Mouse (Mus musculus): Measurements from ENCODE around the gene Cdca7.

The Cdca7 gene

GRCm38 (mm10) chr2:72475797-72476485, at the start of gene Cdca7:
TSS of gene Cdca7 (plus strand) at chr2:72476159.
- in situ Hi-C loops (cut with MboI, MseI) = no loop called here

GRCm38 (mm10) chr2:72426776-72427175, 49.2 kb upstream of the Cdca7 start:
- in situ Hi-C loops (cut with MboI, MseI) = no loop called here

GRCm38 (mm10) chr2:72427288-72427687, 48.7 kb upstream of the Cdca7 start:
- in situ Hi-C loops (cut with MboI, MseI) = no loop called here

GRCm38 (mm10) chr2:72438941-72439533, 36.9 kb upstream of the Cdca7 start:
- in situ Hi-C loops (cut with MboI, MseI) = no loop called here

GRCm38 (mm10) chr2:72441010-72441409, 34.9 kb upstream of the Cdca7 start:
- in situ Hi-C loops (cut with MboI, MseI) = no loop called here

GRCm38 (mm10) chr2:72442825-72443224, 33.1 kb upstream of the Cdca7 start:
- in situ Hi-C loops (cut with MboI, MseI) = no loop called here

GRCm38 (mm10) chr2:72443960-72444359, 32.0 kb upstream of the Cdca7 start:
- in situ Hi-C loops (cut with MboI, MseI) = no loop called here

GRCm38 (mm10) chr2:72446106-72446505, 29.9 kb upstream of the Cdca7 start:
- in situ Hi-C loops (cut with MboI, MseI) = no loop called here

- in situ Hi-C loops (cut with MboI, MseI) = no loop called here
These were observed 29.3 kb upstream of the Cdca7 start for GRCm38 (mm10) chr2:72446615-72447014.

- in situ Hi-C loops (cut with MboI, MseI) = no loop called here
These were observed 22.4 kb upstream of the Cdca7 start for GRCm38 (mm10) chr2:72453563-72453962.

GRCm38 (mm10) chr2:72456189-72456588, 19.8 kb upstream of the Cdca7 start:
- in situ Hi-C loops (cut with MboI, MseI) = no loop called here

GRCm38 (mm10) chr2:72464376-72465014, 11.5 kb upstream of the Cdca7 start:
- in situ Hi-C loops (cut with MboI, MseI) = no loop called here

GRCm38 (mm10) chr2:72467604-72468003, 8.4 kb upstream of the Cdca7 start:
- in situ Hi-C loops (cut with MboI, MseI) = no loop called here

GRCm38 (mm10) chr2:72471415-72472070, 4.4 kb upstream of the Cdca7 start:
- in situ Hi-C loops (cut with MboI, MseI) = no loop called here

- in situ Hi-C loops (cut with MboI, MseI) = no loop called here
These were observed 1.2 kb upstream of the Cdca7 start for GRCm38 (mm10) chr2:72474531-72475287.

- in situ Hi-C loops (cut with MboI, MseI) = no loop called here
These were observed 549 bp upstream of the Cdca7 start for GRCm38 (mm10) chr2:72475423-72475796.

GRCm38 (mm10) chr2:72476486-72477211, 690 bp downstream of the Cdca7 start:
- in situ Hi-C loops (cut with MboI, MseI) = no loop called here

- in situ Hi-C loops (cut with MboI, MseI) = no loop called here
These were observed 1.3 kb downstream of the Cdca7 start for GRCm38 (mm10) chr2:72477221-72477620.

GRCm38 (mm10) chr2:72478176-72478575, 2.2 kb downstream of the Cdca7 start:
- in situ Hi-C loops (cut with MboI, MseI) = no loop called here

GRCm38 (mm10) chr2:72478921-72479320, 3.0 kb downstream of the Cdca7 start:
- in situ Hi-C loops (cut with MboI, MseI) = no loop called here

GRCm38 (mm10) chr2:72479818-72480217, 3.9 kb downstream of the Cdca7 start:
- in situ Hi-C loops (cut with MboI, MseI) = no loop called here
